Mouse (Mus musculus): ENCODE data around the gene Galnt16.

DNA sequence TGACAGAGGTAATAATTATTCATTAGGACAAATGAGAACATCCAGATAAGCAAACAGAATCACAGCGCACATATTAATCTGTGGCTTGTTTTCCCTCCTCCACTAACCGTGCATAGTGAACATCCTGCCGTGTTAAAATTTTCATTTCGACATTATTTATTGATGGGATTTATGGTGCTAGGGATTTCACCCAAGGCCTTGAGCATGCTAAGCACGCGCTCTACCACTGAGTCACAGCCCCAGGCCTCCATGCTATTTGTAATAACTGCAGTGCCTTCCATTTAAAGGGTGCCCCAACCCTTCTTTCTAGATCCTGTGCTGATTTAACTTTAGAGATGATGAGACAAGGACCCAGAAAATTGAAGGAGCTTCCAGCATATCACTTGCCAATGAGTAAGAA lies 36.2 kb downstream of the Galnt16 start:
- TF ChIP-seq REST (IDR thresholded peaks at IDR 0.05; ENCODE audit: insufficient read depth, insufficient read length) = no peak
- no peak for TF ChIP-seq TCF3 (IDR thresholded peaks at IDR 0.05; ENCODE audit: insufficient read length, low read depth)
- no peak for TF ChIP-seq POLR2A (IDR thresholded peaks at IDR 0.05; ENCODE audit: insufficient read length, low read depth)
- TF ChIP-seq MAX (IDR thresholded peaks at IDR 0.05; ENCODE audit: low read depth) = no peak
- no peak for TF ChIP-seq POLR2AphosphoS2 (IDR thresholded peaks at IDR 0.05; ENCODE audit: insufficient read length, low read depth)
- no peak for TF ChIP-seq MYOD1 (IDR thresholded peaks at IDR 0.05; ENCODE audit: control insufficient read depth in 1 of 3, insufficient read length in 2 of 3, low read depth in 2 of 3)
- TF ChIP-seq USF1 (IDR thresholded peaks at IDR 0.05; ENCODE audit: low read depth) = no peak
- TF ChIP-seq SRF (IDR thresholded peaks at IDR 0.05; ENCODE audit: control insufficient read depth, insufficient read length, low read depth) = no peak
- no peak for TF ChIP-seq MYOG (IDR thresholded peaks at IDR 0.05; ENCODE audit: control insufficient read depth in 1 of 3, insufficient read depth in 1 of 3, insufficient read length in 2 of 3, low read depth in 2 of 3)
- TF ChIP-seq TCF12 (IDR thresholded peaks at IDR 0.05; ENCODE audit: insufficient read depth, poor library complexity, severe bottlenecking) = no peak
- no peak for TF ChIP-seq CEBPB (IDR thresholded peaks at IDR 0.05; ENCODE audit: insufficient read depth, poor library complexity, severe bottlenecking)
- no peak for TF ChIP-seq E2F4 (IDR thresholded peaks at IDR 0.05; ENCODE audit: insufficient read depth)

All from myocyte (in vitro differentiated cells).